Mouse (Mus musculus): Measurements from ENCODE around the gene Dapk1. TPM values are rescaled to one million over a fixed set of nuclear protein-coding genes. Genes with fewer than 3 reads are reported as not detected.

The Dapk1 gene
- total RNA-seq, 4 experiments from 2014 or later = 26.5 to 33.0 (median 29.5) TPM

DNA sequence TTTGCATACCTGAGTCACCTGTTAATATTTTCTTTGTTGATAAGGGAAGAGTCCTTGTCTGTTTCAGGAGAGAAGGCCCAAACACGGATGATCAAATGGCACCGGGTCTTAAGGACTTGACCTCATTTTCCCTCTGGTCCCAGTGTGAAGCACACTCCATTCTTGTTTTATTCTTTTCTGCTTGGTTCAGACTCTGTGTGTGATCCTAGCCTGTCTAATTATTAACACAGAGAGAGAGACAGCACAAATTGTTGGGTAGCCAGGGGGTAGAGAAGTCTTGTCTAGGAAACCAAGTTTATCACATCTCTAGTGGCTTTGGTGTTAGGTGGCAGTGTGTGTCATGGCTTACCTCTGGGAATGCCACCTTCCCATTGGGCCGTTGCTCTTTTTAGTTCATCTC is 62.3 kb downstream of the Dapk1 start:
- DNase-seq (ENCODE audit: low spot score) = no peak

DNA sequence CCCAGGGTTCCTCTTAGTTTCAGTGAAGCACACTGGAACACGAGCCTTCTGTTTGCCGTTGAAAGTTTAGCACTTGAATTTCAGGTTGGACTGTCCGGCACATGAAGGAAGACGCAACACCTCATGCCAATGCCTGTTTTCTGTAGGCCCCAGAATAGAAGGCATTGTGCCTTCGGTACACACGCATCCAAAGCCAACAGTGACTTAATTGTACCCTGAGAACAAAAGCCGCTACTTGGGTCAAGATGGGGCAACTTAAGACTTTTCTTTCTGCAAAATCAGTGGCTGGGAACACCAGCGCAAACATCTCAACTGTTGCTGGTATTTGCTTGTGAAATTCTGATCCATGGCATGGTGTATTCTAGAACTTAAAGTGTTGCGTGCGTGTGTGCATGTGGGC is 63.1 kb downstream of the Dapk1 start:
- DNase-seq (ENCODE audit: low spot score) = no peak

DNA sequence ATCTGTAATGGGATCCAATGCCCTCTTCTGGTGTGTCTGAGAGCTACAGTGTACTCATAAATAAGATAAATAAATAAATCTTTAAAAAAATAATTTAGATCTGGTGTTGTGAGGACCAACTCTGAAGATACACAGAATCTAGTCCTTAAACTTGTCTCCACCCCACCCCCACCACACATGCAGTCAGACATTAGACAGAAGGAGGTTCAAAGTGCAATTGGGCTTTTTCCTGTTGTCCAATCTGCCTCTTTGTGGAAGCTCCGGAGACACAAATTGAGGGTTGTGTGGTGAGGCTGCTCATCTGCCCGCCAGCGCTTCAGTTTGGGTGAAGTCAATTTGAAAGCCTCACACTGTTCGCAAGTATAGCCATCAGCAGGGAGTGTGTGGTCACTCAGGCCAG is 63.7 kb downstream of the Dapk1 start:
- DNase-seq (ENCODE audit: low spot score) = no peak

DNA sequence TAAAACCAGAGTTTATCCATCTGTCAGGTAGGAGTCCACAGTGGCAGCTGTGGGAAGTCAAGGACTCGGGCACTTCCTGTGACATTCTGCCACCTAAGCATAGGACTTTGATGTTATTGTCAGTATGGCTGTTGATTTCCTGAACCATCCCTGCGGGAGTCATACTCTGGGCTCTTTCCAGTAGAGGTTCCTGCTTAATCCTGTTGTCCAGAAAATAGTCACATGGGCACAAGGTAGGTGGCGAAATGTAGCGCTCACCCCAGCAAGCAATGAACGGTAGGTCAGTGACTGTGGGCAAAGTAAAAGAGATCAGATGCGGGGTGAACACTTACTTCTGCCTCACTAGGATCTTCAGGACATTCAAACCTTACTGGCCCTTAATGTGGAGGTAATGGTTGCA is 66.3 kb downstream of the Dapk1 start:
- DNase-seq (ENCODE audit: low spot score) = no peak

DNA sequence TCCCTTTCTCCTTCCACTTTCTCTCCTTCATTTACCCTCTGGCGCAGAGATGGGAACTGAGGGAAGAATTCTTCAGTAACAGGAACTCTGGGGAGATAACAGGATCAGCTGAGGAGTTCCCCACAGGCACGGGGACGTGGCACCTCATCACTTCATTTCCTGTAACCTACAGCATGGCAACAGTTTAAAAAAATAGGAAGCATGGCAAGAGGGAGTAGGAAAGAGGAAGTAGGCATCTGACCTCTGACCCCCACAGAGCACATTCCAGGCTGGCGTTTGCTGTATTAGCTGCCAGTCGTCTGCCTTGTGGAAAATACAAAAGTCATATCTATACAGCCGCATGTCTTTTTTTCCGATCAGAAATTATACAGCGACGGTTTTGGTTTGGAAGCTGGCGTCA is 68.9 kb downstream of the Dapk1 start:
- no peak for DNase-seq (ENCODE audit: low spot score)

DNA sequence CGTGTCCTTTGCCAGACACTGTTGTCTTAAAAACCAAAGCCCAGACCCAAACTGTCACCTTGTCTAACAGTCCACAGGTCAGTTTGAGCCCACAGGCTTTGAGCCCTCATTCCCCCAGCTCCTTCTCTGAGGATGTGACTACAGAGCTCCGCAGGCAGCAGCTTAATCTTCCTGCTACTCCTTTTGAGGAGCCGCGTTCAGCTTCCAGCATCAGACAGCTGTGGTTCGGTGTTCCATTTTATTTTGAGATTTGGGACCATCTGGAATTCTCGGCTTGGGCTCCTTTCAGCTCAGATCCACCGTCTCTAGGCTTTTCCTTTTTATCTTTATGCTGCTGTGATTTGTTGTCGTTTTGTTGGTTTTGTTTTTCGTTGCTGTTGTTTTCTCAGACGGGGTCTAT is 69.5 kb downstream of the Dapk1 start:
- no peak for DNase-seq (ENCODE audit: low spot score)

DNA sequence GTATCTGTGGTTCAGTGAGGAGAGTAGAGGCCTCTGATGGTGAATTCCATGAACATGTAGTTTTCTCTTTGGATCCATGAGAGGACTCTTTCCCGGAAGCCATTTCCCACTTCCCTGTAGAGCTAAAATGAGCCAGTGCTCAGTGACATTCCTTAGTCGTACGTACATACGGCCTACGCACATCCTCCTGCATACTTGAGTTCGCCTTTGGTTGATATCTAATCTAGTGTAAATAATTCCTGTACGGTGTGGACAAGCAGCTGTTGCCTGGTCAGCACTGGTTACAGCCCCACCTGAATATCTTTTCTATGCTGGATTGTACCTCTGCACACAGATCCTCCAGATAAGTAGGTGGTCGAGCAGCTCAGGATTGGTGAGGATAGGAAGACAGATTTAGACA is 70.5 kb downstream of the Dapk1 start:
- no peak for DNase-seq (ENCODE audit: low spot score)

DNA sequence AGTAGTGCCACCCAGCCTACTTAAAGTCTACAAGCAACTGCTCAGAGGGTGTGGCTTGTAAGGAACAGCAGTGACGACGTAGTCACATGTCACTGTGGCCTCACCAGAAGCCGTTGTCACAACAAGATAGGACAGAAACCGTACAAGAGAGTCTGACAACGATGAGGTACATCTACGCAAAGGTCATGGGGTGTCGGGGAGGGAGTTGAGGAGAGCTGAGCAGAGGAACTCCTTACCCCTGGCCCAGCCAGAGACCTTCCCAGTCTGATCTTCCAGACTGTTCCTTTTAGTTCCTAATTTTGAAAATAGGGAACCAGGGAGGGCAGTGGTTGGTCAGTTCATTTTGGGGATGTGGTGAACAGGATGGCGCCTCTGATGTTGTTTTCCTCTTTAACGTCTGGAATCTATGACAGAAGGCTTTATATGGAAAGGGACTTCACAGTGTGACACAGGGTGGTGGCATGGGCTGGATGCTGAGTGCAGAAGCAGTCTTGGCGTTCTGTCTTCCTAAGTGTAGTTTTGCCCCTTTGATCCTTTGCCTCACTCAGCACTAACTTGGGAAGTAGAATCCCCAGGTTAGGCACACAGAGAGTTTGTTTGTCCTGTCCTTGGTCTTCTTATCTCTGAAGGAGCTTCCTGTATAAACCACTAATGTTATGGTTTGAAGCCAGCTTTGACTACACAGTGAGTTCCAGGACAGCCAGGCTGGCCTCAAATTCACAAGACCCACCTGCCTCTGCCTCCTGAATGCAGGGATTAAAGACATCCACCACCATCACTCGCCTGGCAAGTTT is 71.3 kb downstream of the Dapk1 start:
- no peak for DNase-seq (ENCODE audit: low spot score)

DNA sequence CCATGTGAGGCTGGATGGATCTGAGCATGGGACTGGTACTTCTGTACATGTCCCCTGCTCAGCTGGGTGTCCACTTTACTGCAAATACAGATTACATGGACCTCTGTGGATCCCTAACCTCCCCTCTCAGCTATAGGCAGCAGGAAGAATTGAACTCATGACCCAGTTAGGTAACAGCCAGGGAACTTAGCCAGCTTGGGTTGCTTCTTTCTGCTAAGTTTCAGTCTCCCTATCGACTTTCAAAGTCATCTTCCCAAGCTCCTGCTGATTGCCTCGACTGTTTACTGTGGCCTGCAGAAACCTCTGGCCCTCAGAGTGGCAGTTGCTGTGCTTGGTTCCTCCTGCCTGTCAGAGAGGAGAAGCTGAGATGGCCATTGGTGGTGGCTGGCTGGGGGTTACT is 72.6 kb downstream of the Dapk1 start:
- no peak for DNase-seq (ENCODE audit: low spot score)

DNA sequence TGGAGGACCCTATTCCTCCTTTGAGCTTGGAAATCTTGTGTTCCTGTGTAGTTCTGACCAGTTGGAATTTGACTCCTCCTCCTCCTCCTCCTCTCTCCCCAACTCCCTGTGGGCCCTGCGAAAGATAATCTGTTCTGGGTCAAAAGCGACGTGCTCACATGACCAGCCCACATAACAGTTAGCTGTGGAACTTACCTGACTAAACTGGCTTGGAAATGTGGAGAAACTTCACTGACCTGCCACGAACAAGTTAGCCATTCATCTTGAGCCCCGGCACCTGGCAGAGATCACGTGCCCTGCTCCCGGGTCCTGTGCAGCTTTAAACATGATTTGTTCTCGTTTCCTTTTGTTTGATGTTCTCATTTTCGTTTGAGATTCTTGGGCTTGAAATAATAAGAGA is 73.2 kb downstream of the Dapk1 start:
- no peak for DNase-seq (ENCODE audit: low spot score)

DNA sequence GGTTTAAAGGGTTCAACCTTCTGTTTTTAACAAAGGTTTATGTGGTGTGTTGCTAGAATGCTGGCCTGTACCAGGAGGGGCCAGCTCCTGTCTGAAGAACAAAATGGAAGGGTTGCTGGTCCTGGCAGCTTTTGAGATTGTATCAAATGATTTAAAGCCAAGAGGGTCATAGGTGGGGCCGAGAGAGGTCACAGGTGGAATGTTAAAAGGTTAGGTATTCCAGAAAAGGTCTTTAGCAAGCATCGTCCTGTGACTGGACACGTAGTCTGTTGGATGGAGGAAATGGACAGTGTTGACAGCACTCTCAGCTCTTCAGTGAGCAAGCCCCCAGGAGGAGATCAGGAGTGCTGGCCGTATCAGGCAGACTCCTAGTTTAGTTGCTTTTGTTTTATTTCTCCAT is 73.7 kb downstream of the Dapk1 start:
- no peak for DNase-seq (ENCODE audit: low spot score)

DNA sequence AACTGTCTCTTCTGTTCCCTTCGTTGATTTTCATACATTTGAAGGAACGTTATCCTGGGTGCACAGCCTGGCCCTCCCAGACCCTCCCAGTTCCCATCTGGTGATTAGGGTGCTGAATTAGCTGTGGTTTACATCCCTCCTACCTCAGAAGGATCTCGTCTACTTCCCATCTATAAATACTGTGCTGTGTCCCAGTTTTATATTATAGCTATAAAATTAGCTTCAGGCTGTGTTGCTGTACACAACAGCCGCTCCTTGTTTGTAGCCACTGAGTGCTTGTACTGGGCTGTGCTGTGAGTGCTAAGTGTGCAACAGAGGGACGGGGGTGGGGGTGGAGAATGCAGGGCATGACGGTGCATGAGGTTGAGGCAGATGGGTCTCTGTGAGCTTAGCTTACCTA is 77.2 kb downstream of the Dapk1 start:
- DNase-seq (ENCODE audit: low spot score) = no peak

DNA sequence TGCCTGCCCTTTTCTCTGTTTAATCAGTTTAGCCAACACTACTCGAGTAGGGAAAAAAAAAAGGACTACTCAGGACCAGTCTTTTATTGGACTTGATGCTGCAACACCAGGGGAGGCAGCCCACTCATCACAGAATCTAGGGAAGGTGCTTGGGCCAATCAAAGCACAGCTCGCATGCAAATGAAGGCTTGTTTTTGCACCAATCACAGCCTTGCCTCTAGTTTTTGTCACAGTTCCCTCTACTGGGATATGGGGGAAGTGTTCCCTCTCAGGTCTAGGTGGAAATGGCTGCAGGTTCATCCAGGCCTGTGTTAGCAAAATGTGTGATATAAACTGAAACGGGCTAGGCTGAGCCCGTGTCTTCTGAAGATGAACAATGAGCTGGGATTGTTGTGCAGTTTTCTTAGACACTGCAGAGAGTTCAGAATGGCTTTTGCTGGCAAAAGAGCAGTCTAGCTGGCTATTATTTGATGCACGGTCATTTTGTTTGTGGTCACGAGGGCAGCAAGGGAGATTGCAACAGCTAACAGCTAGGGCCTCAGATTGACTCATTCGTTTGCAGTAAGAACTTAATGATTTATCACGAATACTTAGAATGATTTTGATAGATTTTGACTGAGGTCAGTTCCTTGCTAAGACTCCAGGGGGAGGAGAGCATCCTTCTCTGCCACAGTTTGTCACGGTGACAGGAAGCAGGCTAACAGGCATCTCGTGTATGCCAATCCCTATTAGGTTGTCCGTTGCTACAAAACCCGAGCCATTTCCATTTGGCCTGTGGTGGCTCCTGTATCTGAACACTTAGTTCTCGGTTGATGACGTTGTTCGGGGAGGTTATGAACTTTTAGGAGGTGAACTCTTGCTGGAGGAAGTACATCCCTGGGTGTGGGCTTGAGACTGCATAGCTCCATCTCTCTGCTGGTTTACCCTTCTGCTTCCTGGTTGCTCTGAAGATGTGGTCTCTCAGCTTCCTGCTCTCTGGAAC is 81.3 kb downstream of the Dapk1 start:
- no peak for DNase-seq (ENCODE audit: low spot score)

DNA sequence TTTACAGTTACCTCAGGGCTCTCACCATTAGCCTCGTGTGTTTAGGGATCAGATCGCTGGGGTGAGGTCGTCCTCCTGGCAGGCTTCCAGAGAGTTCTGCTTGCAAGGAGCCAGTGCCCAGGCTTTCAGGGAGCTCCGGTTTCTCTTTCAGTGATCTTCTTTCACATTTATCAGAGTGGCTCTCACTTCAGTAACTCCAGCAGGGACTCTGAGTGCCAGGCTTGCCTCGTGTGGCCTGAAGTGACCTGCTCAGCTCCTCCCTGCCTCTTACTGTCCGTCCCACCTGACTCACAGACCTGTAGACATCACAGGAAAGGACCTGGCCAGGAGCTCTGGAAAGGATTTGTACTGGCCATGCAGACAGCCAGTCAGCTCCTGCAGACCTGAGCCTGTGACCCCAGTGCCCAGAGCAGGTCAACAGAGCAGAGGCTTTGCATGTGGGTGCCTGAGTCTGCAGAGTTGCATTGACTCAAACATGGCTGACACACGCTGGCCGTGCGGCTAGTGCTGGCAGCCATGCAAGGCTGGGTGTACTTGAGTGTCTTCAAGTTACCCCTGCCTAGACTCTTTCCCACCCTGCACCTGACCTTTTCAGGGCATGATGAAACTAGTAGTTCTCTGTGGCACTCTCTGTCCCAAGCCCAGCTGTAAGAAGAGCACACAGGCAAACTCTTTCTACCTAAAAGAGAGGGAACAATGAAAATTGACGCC is 82.5 kb downstream of the Dapk1 start:
- no peak for DNase-seq (ENCODE audit: low spot score)

DNA sequence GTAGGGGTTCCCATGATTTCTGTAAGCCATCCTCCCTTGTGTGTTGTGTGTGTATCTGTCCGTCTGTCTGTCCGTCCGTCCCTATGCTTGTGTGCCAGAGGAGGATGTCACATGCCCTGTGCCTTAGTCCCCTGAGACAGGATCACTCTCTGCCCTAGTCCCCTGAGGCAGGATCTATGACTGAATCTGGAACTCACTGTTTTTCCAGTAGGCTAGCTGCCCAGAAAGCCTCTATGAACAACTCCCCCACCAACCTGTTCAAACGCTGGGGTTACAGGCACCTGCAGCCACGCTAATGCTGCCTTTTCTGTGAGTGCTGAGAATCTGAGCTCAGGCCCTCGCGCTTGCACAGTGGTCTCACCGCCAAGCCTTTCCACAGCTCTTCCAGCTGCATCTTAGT is 83.1 kb downstream of the Dapk1 start:
- no peak for DNase-seq (ENCODE audit: low spot score)

DNA sequence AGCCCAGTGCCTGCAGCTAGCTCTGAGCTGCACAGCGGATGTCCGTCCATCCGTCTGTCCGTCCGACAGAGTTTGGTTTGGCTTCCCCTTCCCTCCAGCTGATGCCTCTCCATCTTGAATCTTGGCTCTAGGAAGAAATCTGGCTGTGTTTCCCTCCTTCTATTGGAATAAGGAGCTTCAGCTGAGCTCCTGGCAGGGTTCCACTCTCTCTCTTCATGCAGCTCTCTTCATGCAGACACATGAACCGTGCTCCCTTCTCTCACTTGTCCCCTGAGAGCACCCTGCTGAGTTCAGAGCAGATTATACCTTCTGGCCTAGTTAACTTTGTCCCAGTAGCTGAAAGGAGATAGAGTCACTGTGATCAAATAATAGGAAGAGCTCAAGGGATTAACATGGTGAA is 83.5 kb downstream of the Dapk1 start:
- DNase-seq (ENCODE audit: low spot score) = no peak

DNA sequence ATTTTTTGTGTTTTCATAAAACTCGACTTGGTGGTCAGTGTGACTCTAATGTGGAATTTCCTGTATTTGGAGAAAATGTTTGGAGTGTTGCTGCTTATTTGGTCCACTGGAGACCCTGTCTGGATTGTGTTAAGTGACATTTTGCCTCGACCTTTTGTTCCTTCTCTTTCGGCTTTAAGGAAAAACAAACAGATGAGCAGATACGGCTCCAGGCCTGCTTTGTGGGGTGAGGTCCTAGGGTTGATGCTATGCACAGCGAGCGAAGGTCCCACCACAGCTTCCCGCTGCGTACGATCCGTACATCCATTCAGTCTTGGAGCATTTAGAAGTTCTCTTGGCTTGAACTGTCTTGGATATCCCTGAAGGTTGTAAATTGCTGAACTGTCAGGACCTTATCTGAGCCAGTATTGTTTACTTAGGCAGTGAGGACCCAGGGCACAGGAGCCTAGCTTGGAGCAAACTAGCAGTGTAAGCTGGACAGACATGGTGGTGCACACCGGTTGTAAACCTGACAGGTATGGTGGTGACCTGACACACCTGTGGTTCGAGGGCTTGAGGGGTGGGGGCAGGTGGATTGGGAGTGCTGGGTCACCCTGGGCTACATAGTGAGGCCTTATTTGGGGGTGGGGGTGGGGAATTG is 84.4 kb downstream of the Dapk1 start:
- no peak for DNase-seq (ENCODE audit: low spot score)

DNA sequence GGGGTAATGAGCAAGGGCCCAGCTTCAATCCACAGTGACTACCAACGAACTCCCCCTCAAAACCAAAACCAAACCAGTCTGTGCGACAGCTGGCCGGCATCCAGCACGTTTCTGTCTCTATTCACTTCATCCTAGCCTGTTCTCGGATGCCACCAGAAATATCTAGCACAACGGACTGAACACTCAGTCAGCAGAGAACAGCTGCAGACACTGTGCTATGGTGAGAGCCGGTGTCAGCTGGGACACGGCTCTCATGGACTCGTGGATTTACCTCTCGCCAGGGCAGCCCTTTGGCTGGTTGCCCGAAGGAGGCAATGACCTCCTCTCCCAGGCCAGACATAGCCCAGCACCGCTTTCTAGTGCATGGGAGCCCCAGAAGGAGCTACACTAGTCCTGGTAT is 85.2 kb downstream of the Dapk1 start:
- DNase-seq (ENCODE audit: low spot score) = no peak

DNA sequence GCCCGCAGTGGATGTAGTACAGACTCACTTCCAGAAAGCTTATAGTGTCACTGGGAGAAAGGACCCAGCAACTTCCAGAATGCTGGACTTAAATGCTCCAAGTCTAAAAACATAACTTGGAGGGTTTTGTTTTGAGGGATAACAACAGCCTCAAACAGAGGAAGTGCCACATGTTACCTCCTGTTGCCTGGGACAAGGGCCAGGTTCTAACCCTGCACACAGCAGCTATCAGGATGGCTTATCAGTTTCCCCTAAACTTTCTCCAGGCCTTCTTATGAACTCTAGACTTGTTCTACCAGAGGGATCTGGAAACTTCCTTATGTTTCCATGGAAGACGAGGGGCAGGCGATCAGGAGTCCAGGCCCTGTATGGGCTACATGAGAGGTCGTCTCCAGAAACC is 85.7 kb downstream of the Dapk1 start:
- DNase-seq (ENCODE audit: low spot score) = no peak

DNA sequence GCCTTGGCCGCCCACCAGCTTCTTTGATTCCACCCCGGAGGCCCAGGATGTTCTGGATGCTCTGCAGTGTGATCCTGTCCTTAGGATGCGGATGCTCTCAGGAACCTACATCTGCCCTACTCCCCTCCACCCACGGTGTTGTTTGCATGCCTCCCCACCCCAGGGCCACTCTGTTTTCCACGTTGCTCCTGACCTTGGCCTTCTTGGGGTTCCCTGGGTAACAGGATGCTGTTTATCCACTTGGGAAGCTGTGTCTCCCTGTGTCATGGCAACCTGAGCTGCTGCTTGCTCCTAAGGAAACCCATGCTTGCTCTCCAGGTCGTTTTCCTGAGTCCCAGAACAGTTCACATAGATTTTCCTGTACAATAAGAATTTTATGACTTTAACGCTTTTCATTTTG is 86.1 kb downstream of the Dapk1 start:
- no peak for DNase-seq (ENCODE audit: low spot score)

DNA sequence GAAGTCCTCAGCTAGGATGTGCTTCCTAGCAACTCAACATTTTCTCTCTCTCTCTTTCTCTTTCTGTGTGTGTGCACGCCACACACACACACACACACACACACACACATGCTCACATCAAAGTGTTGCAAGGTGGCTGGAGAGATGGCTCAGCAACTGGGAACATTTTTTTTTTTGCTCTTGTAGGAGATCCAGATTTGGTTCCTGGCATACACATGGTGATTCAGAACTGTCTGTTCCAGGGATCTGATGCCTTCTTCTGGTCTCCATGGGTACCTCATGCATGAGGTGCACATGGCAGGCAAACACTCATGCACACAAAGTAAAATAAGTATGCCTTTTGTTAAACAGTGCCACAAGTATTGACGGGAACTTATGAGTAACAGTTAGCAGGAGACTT is 89.2 kb downstream of the Dapk1 start:
- no peak for DNase-seq (ENCODE audit: low spot score)

DNA sequence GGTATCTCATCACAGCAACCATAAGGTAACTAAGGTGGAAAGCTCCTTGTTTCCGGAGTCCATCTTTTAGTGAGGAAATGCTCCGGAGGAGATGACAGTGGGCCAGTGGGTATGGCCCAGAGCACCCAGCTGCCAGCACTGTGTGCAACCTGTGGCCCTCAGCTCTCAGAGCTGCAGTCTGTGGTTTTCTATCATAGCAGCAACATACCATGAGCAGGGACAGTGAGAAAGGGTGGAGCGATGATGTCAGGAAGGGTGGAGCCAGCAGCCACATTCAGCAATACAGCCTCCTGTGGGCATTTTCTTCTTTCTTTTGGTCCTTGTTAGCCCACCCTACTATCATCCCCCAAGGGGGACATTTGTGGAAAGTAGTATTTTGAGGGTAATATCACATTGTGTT is 90.2 kb downstream of the Dapk1 start:
- no peak for DNase-seq (ENCODE audit: low spot score)
